Mouse (Mus musculus): Measurements from ENCODE around the gene Ccnh.
"Not testable (repeated sequence)": the region's sequence is repeated elsewhere in the genome, so short reads cannot be mapped to it uniquely, and the experiment has no call there.

Ccnh gene

DNA sequence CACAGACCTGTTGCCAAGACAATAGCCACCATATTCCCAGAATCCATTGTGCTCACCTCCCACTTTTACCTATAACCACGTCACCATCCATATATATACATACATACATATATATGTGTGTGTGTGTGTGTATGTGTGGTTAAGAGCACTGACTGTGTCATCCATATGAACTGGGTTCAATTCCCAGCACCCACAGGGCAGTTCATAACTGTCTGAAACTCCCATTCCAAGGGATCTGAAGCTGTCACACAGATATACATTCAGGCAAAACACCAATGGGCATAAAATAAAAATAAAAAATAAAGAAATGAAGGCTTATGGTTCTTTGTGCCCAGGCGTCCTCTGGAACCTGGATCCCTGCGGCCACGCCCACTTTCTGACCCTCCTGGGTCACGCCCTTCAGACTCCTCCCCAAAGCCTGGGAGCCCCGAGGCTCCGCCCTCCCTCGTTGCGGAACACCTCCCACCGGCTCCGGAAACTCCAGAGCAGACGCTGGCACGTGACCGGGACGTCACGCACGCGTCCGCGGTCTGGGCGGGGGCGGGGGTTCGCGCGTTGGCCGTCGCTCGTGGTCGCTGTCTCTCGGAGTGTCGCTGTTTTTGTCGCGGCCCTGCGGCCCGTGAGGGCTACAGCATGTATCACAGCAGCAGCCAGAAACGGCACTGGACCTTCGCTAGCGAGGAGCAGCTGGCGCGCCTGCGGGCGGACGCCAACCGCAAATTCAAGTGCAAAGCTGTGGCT, at the start of gene Ccnh:
TSS of gene Ccnh (plus strand) at position 506 of the 741 bp plus-strand sequence.
- in situ Hi-C loops (cut with MboI): no loop called here

DNA sequence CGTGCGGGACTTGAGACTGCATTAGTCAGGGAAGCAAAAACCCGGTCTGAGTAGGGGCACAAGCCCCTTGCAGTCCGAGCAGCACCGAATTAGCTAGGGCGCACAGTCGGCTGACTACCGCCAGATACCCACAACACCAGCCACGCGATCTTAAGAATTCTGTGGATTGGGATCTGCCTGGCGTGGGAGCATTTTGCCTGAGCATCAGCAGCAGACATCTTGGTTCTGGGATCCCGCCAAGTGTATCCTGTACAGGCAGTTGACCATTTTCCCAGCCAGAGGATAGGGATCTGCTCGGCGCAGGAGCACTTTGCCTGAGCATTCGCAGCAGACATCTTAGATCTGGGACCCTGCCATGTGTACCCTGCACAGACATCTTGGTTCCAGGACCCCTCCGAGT, 45.8 kb upstream of the Ccnh start:
- in situ Hi-C loops (cut with MboI): not testable (repeated sequence)

DNA sequence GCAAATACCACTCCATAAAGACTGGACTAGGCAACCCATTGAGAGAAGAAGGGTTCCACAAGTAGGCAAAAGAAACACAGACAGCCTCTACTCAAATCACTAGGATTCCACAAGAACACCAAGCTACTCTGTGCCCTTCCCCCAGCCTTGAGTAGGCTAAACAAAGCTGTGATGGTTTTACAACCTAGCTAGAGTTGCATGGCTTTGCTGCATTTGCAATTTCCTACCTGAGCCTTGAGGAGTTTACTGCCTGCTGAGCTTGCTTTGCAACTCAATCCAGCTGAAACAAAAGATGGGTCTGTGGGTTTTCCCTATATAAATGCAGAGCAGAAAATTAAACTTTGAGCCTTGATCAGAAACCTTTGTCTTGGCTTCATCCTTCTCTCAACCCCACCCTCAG, 42.7 kb upstream of the Ccnh start:
- in situ Hi-C loops (cut with MboI): no loop called here

DNA sequence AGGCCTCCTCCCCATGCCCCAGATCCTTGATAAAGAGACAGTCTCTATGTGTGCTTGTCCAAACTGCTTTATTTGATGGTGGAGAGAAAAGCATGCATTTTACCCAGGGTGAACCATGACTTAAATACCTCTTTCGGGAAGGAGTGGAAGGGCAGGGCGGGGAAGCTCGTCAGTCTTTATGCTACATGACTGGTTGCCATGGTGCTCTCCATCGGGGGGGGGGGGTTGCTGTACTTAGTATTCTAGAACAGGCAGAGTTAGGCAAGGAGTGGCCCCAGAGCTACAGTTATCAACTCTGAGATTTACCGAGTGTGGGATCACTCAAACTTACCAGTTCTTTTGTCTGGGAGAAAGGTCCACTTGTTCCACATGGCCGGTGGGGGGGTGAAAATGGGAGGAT, 34.5 kb upstream of the Ccnh start:
- in situ Hi-C loops (cut with MboI): no loop called here

DNA sequence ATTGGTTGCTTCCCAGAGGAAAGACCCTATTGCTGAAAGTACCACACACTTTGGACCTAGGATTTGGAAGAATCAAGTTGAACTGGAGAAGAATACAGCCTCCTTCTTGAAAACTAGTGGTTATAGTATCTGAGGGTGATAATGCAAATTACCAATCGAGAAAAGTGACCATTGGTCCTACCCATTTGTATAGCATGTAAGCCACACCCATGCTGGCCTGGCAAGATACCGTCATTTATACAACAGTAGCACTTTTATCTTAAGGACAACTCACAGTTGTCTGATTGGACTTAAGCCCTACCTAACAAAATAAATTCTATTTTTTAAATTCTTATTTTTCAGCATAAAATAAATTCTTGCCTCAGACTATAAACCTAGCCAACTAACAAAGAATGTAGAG, 29.2 kb upstream of the Ccnh start:
- in situ Hi-C loops (cut with MboI): no loop called here

DNA sequence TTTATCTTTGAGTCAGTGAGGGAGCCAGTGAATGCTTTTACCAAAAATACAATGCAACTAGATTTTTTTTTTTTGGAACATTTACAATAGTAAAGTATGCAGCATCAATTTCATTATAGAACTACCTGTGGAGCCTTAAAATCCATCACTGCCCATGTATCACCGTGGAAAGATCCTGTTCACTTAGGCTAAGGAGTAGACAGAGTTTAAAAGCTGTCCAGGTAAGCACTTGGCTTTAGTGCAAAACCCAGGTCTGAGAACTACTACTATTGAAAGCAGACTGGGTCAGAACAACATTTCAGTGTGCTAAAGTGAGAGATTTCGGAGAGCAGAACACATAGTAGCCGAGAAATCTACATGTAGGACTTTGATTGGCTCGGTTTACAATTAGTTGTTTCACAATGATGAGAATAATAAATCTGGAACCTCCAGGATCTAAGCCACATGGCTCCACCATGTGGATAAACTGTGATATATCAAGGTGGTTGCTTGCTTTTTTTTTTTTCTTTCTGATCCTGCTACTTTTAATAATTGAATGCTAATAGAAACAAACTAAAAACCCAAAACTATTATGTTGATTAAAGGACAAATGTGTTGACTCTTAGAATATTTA, 24.6 kb upstream of the Ccnh start:
- in situ Hi-C loops (cut with MboI): no loop called here

DNA sequence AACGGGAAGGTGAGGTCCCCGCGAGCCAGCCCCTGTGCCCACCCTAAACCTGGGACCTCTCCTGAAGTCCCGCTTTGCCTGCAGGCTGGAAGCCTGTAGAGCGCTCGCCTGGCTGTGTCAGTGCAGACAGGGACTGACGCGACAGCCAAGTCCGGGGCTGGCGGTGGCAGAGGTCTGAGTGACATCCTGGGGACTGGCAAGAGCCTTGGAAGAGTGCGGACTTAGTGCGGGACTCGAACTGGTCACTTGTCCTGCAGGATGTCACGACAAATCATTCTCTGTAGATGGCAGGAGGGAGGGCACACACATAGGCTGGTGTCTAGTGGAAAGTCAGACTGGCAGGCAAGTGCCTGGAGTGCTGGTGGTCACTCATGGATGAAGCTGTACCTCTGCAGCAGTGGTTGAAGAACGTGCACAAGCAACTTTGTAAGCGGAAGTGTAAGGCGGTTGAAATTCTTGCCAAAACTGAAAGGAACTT, 475 bp downstream of the Ccnh start:
- in situ Hi-C loops (cut with MboI): no loop called here

DNA sequence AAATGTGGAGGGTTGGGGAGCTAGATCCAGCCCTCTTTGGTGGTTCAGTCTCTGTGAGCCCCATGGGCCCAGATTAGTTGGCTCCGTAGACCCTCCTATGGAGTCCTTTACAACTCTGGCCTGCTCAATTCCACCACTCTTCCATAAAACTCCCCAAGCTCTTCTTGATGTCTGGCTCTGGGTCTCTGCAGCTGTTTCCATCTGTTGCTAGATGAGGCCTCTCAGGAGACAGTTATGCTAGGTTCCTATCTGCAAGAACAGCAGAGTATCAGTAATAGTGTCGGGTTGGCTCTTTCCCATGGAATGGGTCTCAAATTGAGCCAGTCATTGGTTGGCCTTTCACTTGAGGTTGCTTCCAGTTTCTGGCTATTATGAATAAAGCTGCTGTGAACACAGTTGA, 2.0 kb downstream of the Ccnh start:
- in situ Hi-C loops (cut with MboI): no loop called here

DNA sequence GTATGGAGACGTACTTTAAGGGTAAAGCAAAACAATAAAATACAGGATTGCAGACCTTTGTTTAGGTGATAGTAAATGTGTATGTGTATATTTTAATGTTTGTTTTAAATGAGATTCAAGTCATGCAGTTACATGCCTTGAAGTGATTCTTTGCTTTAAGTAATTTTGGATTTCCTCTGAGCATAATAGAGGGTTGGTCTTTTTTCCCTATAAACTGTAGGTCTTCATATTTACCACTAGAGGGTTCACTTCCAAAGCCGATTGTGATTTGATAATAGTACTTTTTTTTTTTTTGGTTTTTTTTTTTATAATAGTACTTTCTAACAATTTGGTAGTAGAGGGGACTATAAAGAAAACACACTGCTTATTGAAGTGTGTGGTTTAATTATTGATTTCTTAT, 18.3 kb downstream of the Ccnh start:
- in situ Hi-C loops (cut with MboI): no loop called here

DNA sequence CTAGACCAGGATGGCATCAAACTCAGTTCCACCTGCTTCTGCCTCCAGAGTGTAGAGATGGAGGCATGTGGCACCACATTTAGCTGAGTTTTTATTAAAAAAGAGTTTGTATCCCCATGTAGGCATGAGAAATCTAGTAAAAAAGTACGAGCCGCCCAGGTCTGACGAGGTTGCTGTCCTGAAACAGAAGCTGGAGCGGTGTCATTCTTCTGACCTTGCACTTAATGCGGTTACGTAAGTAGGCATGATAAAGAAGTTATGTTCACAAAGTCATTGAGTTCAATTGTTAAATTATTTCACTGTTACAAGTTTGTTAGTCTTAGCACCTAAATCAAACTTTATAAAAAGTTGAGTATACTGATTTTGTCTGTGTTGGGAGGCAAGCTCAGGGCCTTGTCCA, 19.4 kb downstream of the Ccnh start:
- in situ Hi-C loops (cut with MboI): no loop called here

DNA sequence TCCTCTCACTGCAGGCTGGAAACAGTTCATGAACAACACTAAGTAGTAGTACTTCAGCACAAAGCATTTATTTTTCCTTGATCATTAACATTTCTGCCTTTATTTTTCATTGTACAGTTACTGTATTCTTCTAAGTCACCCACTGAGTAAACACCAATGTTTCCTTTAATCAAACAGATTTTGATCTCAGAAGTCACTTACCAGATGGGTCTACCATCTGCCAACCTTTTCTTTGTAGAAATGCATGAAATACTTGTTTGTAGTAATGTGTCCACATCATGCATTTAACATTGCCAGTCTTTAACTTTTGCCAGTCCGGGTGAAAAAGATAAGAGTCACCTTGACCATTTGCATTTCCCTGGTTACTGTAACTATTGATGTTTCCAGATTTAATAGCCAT, 21.1 kb downstream of the Ccnh start:
- in situ Hi-C loops (cut with MboI): no loop called here

DNA sequence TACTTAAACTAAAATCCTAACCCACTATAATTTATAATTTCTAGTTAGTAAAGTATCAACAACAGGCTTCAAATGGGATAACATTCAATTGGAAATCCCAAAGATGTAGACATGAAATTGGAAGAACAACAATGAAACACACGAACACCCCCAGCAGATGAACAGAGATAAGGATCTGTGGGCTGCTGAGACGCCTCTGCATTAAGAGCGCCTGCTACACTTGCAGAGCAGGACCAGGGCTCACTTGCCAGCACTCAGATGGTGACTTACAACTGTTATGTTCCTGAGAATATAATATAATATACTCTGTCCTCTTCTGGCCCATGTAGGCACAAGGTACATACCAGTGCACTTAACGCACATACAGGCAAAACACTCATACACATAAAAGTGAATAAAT, 29.4 kb downstream of the Ccnh start:
- in situ Hi-C loops (cut with MboI): no loop called here

DNA sequence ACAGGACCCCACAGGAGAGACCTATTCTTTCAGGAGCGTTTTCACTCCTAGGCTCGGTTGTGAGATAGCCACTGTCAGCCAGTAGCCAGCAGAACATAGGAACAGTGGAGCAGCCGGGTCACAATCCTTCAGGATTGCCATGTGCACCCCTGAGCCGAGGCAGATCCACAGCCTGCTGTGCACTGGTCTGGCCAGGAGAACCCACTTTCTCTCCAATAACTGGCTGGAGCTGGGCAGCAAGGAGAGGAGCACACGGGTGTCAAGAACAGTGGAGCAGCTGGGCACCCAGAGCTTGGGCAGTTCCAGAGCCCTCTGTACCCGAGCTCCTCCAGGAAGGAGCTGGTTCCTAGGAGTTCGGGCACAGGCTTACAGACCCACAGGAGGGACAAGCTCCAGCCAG, 49.6 kb downstream of the Ccnh start:
- in situ Hi-C loops (cut with MboI): no loop called here
